Comparison of ENCODE assay signal across 8 mouse cellular contexts in the genomic region with DNA sequence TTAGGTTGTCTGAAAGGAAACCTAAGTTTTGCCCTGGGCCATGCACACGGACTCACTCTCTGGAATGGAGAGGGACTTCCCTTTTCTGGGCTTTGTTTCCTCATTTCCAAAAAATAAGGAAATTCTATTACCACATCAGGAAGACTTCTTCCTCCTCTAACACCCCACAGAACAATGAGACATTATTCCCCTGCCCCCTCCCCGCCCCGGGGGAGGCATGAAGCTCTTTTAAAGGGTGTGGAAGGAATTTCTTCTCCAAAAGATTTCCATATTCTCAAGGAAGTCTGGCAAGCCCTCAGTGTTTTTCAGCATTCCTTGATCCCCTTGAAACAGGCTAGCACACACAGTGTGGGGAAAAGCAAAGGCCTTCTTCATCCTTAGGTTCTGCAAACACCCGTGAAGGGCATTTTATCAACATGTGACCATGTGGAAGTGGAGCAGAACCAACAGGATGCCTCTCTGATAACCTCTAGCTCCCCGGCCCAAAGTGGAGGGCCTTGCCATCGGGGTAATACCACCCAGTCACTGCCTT.
A peak's percentile ranks its signal among the peaks of the same experiment; 100 is the strongest.
DNase-seq lines count a peak whose midpoint lies in the region; ATAC-seq and TF ChIP-seq lines count a peak whose summit lies in the region.

No protein-coding gene starts in this region.

- H3K9me3 ChIP-seq in heart, embryonic 14.5 days (ENCODE audit: control insufficient read depth, low read length), result no peaks in the 10 kb centered on the region
- H3K9me3 ChIP-seq in limb, embryonic 10.5 days (replicated peaks), result no peaks in the 10 kb centered on the region
- H3K9me3 ChIP-seq in forebrain, embryonic 12.5 days, result no peaks in the 10 kb centered on the region

- H3K4me2 ChIP-seq in heart, embryonic 14.5 days (ENCODE audit: low read length), result no peak overlapping the region
- no peak overlapping the region for H3K4me2 ChIP-seq in forebrain, embryonic 12.5 days

- peak; percentile 4 for DNase-seq in thymus, adult 2 months
- no peak for DNase-seq in thymus, postnatal 25 days
- DNase-seq in limb, embryonic 10.5 days (ENCODE audit: low spot score), result no peak
- peak; percentile 25 for DNase-seq in yolk sac, embryonic 10.5 days (ENCODE audit: low spot score)
- no peak for DNase-seq in natural killer cell, adult 2 months (ENCODE audit: low spot score in 2 of 2)

- no peak for TF ChIP-seq POLR2A in thymus, adult 2 months (IDR thresholded peaks at IDR 0.05; ENCODE audit: control insufficient read depth, extremely low read depth, insufficient read depth, low read length, poor library complexity)

- no peak overlapping the region for H3K4me3 ChIP-seq in thymus, adult 2 months (ENCODE audit: control insufficient read depth, insufficient read depth, low read length)
- H3K4me3 ChIP-seq in heart, embryonic 14.5 days (ENCODE audit: control insufficient read depth in 1 of 2, insufficient read depth in 1 of 2, low read depth in 1 of 2, low read length in 2 of 2), result no peak overlapping the region
- no peak overlapping the region for H3K4me3 ChIP-seq in limb, embryonic 10.5 days
- no peak overlapping the region for H3K4me3 ChIP-seq in forebrain, embryonic 12.5 days (replicated peaks)

- no peak overlapping the region for H3K9ac ChIP-seq in heart, embryonic 14.5 days (ENCODE audit: low read length)
- no peak overlapping the region for H3K9ac ChIP-seq in forebrain, embryonic 12.5 days

- ATAC-seq in heart, embryonic 14.5 days (ENCODE audit: insufficient number of reproducible peaks, insufficient read depth, low FRiP score, low read depth), result no peak
- no peak for ATAC-seq in forebrain, embryonic 12.5 days (ENCODE audit: low FRiP score)
- ATAC-seq in erythroblast, adult 5-6 weeks (replicated peaks; ENCODE audit: low FRiP score, poor library complexity, severe bottlenecking), result no peak

- peaks cover 12% of the 10 kb centered on the region for H3K4me1 ChIP-seq in thymus, adult 2 months (replicated peaks; ENCODE audit: control insufficient read depth, insufficient read depth, low read length)
- peaks cover 19 to 24% of the 10 kb centered on the region in 2 experiments for H3K4me1 ChIP-seq in heart, embryonic 14.5 days (ENCODE audit: control insufficient read depth in 2 of 2, insufficient read depth in 2 of 2, low read length in 2 of 2)
- peaks cover 17% of the 10 kb centered on the region; the same call in 1 of the 2 replicates for H3K4me1 ChIP-seq in limb, embryonic 10.5 days
- H3K4me1 ChIP-seq in forebrain, embryonic 12.5 days, result peaks cover 25% of the 10 kb centered on the region

- TF ChIP-seq CTCF in thymus, adult 2 months (IDR thresholded peaks at IDR 0.05; ENCODE audit: borderline replicate concordance, control insufficient read depth, extremely low read depth, insufficient read depth, low read length, poor library complexity), result no peak

- no peak overlapping the region for H3K27ac ChIP-seq in thymus, adult 2 months (ENCODE audit: control insufficient read depth, insufficient read depth, low read length)
- H3K27ac ChIP-seq in heart, embryonic 14.5 days (replicated peaks in 1 of 2; ENCODE audit: control insufficient read depth in 1 of 2, insufficient read depth in 1 of 2, low read depth in 2 of 2, low read length in 2 of 2), result peak overlapping the region; percentile 21 to 71; a peak in 2 of 4 replicates
- peak overlapping the region; percentile 25; the same call in 1 of the 2 replicates for H3K27ac ChIP-seq in limb, embryonic 10.5 days
- H3K27ac ChIP-seq in forebrain, embryonic 12.5 days, result no peak overlapping the region

- no peaks in the 10 kb centered on the region for H3K36me3 ChIP-seq in thymus, adult 2 months (ENCODE audit: control insufficient read depth, insufficient read depth, low read length)
- H3K36me3 ChIP-seq in heart, embryonic 14.5 days (ENCODE audit: control insufficient read depth, insufficient read depth, low read length), result no peaks in the 10 kb centered on the region
- no peaks in the 10 kb centered on the region for H3K36me3 ChIP-seq in limb, embryonic 10.5 days
- no peaks in the 10 kb centered on the region for H3K36me3 ChIP-seq in forebrain, embryonic 12.5 days (replicated peaks)

- 61% methylated on average over 6 of the region's 6 CpGs for WGBS in thymus, adult 2 months
- 44% methylated on average over 6 of the region's 6 CpGs for WGBS in heart, embryonic 14.5 days
- 62% methylated on average over 6 of the region's 6 CpGs for WGBS in limb, embryonic 10.5 days
- 74% methylated on average over 6 of the region's 6 CpGs for WGBS in forebrain, embryonic 12.5 days

- no peaks in the 10 kb centered on the region for H3K27me3 ChIP-seq in thymus, adult 2 months (ENCODE audit: control insufficient read depth, insufficient read depth, low read length)
- H3K27me3 ChIP-seq in heart, embryonic 14.5 days (ENCODE audit: control insufficient read depth, insufficient read depth, low read length), result no peaks in the 10 kb centered on the region
- H3K27me3 ChIP-seq in limb, embryonic 10.5 days (ENCODE audit: low read depth, poor library complexity, severe bottlenecking), result no peaks in the 10 kb centered on the region
- 0 out of 2 replicates have a peak, but pooled peaks cover 4% of the 10 kb centered on the region for H3K27me3 ChIP-seq in forebrain, embryonic 12.5 days

Comparison
In these comparisons a context has a peak if more than half of its experiments do, and no peak if none do; other contexts are left out.
1. DNase-seq: peak in thymus, adult 2 months (single experiment) and yolk sac, embryonic 10.5 days (single experiment); none in thymus, postnatal 25 days (single experiment), limb, embryonic 10.5 days (single experiment) and natural killer cell, adult 2 months (0 of 2).
2. H3K27ac ChIP-seq: peak in heart, embryonic 14.5 days (2 of 2) and limb, embryonic 10.5 days (single experiment); none in thymus, adult 2 months (single experiment) and forebrain, embryonic 12.5 days (single experiment).